Mouse (Mus musculus): ENCODE results near the gene Npepps. TPM values are rescaled to one million over a fixed set of nuclear protein-coding genes. Genes with fewer than 3 reads are reported as not detected.

The Npepps gene
- polyA plus RNA-seq, 1 experiment from 2014 or later = 86.5 TPM

DNA sequence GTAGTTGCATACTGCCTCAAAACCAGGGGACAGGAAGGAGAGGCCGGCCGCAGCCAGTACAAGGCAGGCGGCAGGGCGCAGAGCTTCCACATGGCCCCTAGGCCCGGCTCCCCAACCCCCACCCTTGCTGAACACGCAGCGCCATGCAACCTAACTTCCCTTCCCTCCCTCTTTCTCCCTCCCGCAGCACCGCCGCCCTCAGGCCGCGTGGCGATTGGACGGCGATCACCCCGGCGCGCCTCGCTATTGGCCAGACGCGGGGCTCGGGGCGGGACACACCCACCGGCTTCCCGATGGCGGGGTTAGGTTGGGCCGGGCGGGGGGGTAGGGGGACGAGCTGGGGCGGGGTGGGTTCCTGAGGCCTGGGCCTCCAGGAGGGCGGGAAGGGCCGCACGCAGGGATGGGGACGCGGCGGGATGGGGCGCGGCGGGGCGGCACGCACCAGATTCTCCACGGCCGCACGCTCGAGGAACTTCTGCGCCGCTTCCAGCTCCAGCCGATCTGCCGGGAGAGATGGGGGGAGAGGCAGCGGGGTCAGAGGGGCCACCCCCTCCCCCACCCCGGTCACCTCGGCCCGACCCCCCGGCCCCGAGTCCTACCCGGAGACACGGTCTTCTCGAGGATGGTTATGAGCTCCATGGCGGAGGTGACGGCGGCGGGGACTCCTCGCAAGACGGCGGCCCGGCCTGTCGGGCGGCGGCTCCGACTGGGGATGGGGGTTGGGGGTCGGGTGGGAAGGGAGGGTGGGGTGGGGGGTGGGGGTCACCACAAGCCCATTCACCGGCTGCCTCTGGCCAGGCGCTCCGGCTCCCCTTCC, 93.3 kb downstream of the Npepps start:
- Histone ChIP-seq H3K4me3 (ENCODE audit: low read length) (peak overlapping the region; percentile 84), H3K4me1 (replicated peaks; ENCODE audit: control insufficient read depth, insufficient read depth, low read length) (peaks cover 20% of the 10 kb centered on the region), H3K9me3 (ENCODE audit: control insufficient read depth, low read length) (no peaks in the 10 kb centered on the region), H3K9ac (ENCODE audit: low read length) (peak overlapping the region; percentile 92), H3K36me3 (ENCODE audit: control insufficient read depth, insufficient read depth, low read length) (peaks cover 28% of the 10 kb centered on the region), H3K27ac (ENCODE audit: low read length) (peak overlapping the region; percentile 86), H3K4me2 (ENCODE audit: low read depth, low read length) (peak overlapping the region; percentile 93), H3K27me3 (ENCODE audit: control insufficient read depth, insufficient read depth, low read depth, low read length) (no peaks in the 10 kb centered on the region)
- peak; percentile 79 for ATAC-seq (ENCODE audit: low read depth)
- WGBS = under 1% methylated on average over 44 of the region's 74 CpGs

DNA sequence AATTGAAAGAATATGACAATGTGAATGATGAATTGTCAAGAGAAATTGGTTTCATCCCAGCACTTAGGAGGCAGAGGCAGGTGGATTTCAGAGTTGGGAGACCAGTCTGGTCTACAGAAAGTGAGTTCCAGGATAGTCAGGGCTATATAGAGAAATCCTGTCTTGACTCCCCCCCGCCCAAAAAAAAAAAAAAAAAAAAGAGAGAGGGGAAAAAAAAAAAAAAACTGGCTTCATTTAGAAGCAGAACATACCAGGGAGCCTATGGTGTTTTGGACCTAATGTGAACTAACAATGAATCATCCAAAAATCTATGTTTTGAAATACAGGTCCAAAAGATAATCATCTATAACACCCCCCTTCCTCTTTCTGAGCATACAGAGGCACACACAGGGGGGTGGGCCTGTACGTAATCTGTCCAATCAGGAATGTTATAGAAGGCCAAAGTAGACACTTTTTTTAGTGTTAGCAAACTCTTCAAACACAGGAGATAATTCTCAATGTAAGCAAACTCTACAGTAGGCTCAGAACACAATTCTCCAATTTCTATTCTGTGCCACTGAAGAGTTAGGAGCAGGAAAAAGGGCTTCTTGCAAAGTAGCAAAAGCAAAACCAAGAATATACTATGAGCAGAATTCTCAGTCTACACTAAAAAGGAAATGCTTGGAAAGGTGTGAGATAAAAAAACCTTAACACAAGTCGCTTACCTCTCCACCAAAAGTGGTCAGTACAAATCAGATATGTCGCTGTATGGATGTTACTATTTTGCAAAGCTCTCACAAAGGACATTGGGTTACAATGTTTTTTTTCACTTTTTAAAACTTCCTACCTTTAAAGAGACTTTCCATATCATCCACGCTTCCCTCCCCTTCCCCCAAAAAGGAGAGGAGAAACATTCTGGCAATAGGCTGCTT, 94.5 kb downstream of the Npepps start:
- Histone ChIP-seq H3K27ac (ENCODE audit: low read length) (no peak overlapping the region), H3K4me1 (replicated peaks; ENCODE audit: control insufficient read depth, insufficient read depth, low read length) (peaks cover 20% of the 10 kb centered on the region)

DNA sequence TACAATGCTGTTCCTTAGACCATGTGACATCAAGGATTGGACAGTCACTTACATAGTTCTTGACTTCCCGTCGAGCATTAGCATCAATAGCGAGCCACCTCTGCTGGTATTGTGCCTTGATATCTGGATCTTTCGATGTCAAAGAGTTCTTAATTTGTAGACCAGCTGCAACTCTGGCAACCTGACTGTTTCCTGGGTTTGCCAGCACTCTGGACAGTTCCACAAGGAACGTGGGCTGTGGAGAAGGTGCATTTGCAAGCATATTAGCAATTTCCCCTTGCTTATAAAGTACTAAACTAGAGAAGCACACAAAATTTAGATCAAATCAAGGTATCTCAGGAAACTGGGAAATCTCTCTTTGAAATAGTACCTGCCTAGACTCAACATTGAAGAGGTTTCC, 95.6 kb downstream of the Npepps start:
- Histone ChIP-seq H3K9ac (ENCODE audit: low read length) (no peak overlapping the region), H3K4me2 (ENCODE audit: low read depth, low read length) (no peak overlapping the region), H3K27me3 (ENCODE audit: control insufficient read depth, insufficient read depth, low read depth, low read length) (no peaks in the 10 kb centered on the region), H3K9me3 (ENCODE audit: control insufficient read depth, low read length) (no peaks in the 10 kb centered on the region), H3K4me3 (ENCODE audit: low read length) (no peak overlapping the region), H3K4me1 (replicated peaks; ENCODE audit: control insufficient read depth, insufficient read depth, low read length) (peaks cover 20% of the 10 kb centered on the region), H3K36me3 (ENCODE audit: control insufficient read depth, insufficient read depth, low read length) (peaks cover 47% of the 10 kb centered on the region), H3K27ac (ENCODE audit: low read length) (no peak overlapping the region)
- WGBS = 64% methylated on average over 5 of the region's 5 CpGs
- no peak for ATAC-seq (ENCODE audit: low read depth)

More for the DNA sequence above, 94.5 kb downstream of the Npepps start:
- no peaks in the 10 kb centered on the region for H3K9me3 ChIP-seq (ENCODE audit: control insufficient read depth, low read length)
- no peaks in the 10 kb centered on the region for H3K27me3 ChIP-seq (ENCODE audit: control insufficient read depth, insufficient read depth, low read depth, low read length)
- peaks cover 37% of the 10 kb centered on the region for H3K36me3 ChIP-seq (ENCODE audit: control insufficient read depth, insufficient read depth, low read length)
- peak overlapping the region; percentile 93 for H3K4me2 ChIP-seq (ENCODE audit: low read depth, low read length)
- peak overlapping the region; percentile 84 for H3K4me3 ChIP-seq (ENCODE audit: low read length)
- ATAC-seq (ENCODE audit: low read depth) = no peak
- 36% methylated on average over 5 of the region's 5 CpGs for WGBS
- H3K9ac ChIP-seq (ENCODE audit: low read length) = peak overlapping the region; percentile 72

DNA sequence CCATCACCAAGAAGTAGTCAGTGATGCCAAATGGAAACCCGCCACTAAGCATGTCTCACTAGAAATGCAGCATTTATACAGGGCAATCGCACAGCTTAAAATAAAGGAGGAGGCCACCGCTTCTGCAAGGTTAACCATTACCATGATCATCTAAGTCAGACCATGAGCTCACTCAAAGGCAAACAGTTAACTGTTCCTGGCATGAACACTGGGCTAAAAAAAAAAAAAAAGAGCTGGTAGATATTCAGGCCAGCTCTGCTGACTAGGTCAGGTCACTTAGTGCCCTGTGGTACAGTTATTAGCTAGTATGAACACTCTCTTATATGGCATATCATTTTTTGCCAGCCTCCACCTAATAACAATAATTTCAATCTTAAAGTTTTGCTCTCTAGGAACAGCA, 98.0 kb downstream of the Npepps start:
- peaks cover 66% of the 10 kb centered on the region for H3K36me3 ChIP-seq (ENCODE audit: control insufficient read depth, insufficient read depth, low read length)
- no peak for ATAC-seq (ENCODE audit: low read depth)
- no peak overlapping the region for H3K27ac ChIP-seq (ENCODE audit: low read length)
- no peaks in the 10 kb centered on the region for H3K27me3 ChIP-seq (ENCODE audit: control insufficient read depth, insufficient read depth, low read depth, low read length)
- 87% methylated on average over 3 of the region's 3 CpGs for WGBS
- H3K4me1 ChIP-seq (replicated peaks; ENCODE audit: control insufficient read depth, insufficient read depth, low read length) = peaks cover 11% of the 10 kb centered on the region
- no peak overlapping the region for H3K9ac ChIP-seq (ENCODE audit: low read length)
- no peak overlapping the region for H3K4me2 ChIP-seq (ENCODE audit: low read depth, low read length)
- no peak overlapping the region for H3K4me3 ChIP-seq (ENCODE audit: low read length)
- H3K9me3 ChIP-seq (ENCODE audit: control insufficient read depth, low read length) = no peaks in the 10 kb centered on the region

DNA sequence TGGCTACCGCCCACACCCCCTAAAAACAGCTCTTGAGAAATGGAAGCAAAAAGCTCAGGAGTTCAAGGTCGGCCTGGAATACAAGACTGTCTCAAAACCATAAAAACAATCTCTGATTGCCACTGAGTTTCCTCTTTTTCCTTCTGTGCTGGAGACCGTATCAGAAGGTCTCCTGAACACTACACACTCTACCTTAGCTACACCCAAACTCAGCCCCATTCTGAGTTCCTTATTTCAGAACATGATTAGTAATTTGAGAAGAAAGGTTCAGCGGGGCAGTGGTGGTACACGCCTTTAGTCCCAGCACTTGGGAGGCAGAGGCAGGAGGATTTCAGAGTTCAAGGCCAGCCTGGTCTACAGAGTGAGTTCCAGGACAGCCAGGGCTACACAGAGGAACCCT, 99.4 kb downstream of the Npepps start:
- WGBS = 83% methylated on average over 5 of the region's 5 CpGs
- H3K9ac ChIP-seq (ENCODE audit: low read length) = no peak overlapping the region
- ATAC-seq (ENCODE audit: low read depth) = no peak
- H3K27ac ChIP-seq (ENCODE audit: low read length) = no peak overlapping the region
- H3K4me2 ChIP-seq (ENCODE audit: low read depth, low read length) = no peak overlapping the region
- H3K4me1 ChIP-seq (replicated peaks; ENCODE audit: control insufficient read depth, insufficient read depth, low read length) = peaks cover 4% of the 10 kb centered on the region
- no peaks in the 10 kb centered on the region for H3K27me3 ChIP-seq (ENCODE audit: control insufficient read depth, insufficient read depth, low read depth, low read length)
- no peaks in the 10 kb centered on the region for H3K9me3 ChIP-seq (ENCODE audit: control insufficient read depth, low read length)
- peaks cover 73% of the 10 kb centered on the region for H3K36me3 ChIP-seq (ENCODE audit: control insufficient read depth, insufficient read depth, low read length)
- H3K4me3 ChIP-seq (ENCODE audit: low read length) = no peak overlapping the region

DNA sequence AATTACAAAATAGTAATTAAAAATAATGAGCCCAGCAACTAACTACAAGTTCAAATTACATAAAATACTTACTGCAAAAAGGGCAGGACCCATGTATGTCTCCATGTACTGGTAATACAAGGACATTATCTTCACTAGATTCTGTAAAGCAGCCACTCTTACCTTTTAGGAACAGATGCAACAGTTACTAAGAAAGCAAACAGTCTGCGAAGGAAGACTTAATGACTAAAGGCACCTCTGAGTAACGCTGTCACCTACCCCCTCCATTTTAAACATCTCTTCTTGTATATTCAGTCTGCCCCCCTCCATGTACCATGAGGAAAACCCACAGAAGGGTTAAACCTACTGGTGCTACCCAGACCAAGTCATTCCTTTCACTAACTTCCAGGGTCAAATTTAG, 102.2 kb downstream of the Npepps start:
- Histone ChIP-seq H3K4me1 (replicated peaks; ENCODE audit: control insufficient read depth, insufficient read depth, low read length) (no peaks in the 10 kb centered on the region), H3K4me3 (ENCODE audit: low read length) (no peak overlapping the region), H3K36me3 (ENCODE audit: control insufficient read depth, insufficient read depth, low read length) (peaks cover 67% of the 10 kb centered on the region), H3K27me3 (ENCODE audit: control insufficient read depth, insufficient read depth, low read depth, low read length) (no peaks in the 10 kb centered on the region), H3K9me3 (ENCODE audit: control insufficient read depth, low read length) (no peaks in the 10 kb centered on the region), H3K4me2 (ENCODE audit: low read depth, low read length) (no peak overlapping the region), H3K27ac (ENCODE audit: low read length) (no peak overlapping the region), H3K9ac (ENCODE audit: low read length) (no peak overlapping the region)
- 93% methylated on average over 2 of the region's 2 CpGs for WGBS
- no peak for ATAC-seq (ENCODE audit: low read depth)

DNA sequence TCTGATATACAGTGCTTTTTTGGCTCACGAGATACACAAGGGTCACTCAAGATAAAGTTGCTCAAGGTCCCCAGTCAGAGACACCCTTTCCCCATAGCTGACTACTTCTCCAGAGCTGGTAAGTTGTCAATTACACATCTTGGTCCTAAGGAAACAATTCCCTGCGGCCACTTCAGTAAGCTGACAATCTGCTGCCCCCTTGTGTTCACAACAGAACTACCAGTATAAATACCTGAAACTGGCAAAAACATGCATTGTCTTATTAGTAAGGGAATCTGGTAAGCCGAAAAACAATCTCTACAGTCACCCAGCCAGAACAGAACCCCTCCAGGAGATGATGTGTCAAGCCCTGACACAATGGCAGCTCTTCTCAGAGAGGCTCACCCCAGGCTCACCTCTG, 103.6 kb downstream of the Npepps start:
- no peaks in the 10 kb centered on the region for H3K9me3 ChIP-seq (ENCODE audit: control insufficient read depth, low read length)
- no peak overlapping the region for H3K27ac ChIP-seq (ENCODE audit: low read length)
- H3K4me2 ChIP-seq (ENCODE audit: low read depth, low read length) = no peak overlapping the region
- H3K36me3 ChIP-seq (ENCODE audit: control insufficient read depth, insufficient read depth, low read length) = peaks cover 66% of the 10 kb centered on the region
- H3K9ac ChIP-seq (ENCODE audit: low read length) = no peak overlapping the region
- ATAC-seq (ENCODE audit: low read depth) = no peak
- H3K4me3 ChIP-seq (ENCODE audit: low read length) = no peak overlapping the region
- 46% methylated on average over 3 of the region's 3 CpGs for WGBS
- H3K4me1 ChIP-seq (replicated peaks; ENCODE audit: control insufficient read depth, insufficient read depth, low read length) = no peaks in the 10 kb centered on the region
- H3K27me3 ChIP-seq (ENCODE audit: control insufficient read depth, insufficient read depth, low read depth, low read length) = no peaks in the 10 kb centered on the region

DNA sequence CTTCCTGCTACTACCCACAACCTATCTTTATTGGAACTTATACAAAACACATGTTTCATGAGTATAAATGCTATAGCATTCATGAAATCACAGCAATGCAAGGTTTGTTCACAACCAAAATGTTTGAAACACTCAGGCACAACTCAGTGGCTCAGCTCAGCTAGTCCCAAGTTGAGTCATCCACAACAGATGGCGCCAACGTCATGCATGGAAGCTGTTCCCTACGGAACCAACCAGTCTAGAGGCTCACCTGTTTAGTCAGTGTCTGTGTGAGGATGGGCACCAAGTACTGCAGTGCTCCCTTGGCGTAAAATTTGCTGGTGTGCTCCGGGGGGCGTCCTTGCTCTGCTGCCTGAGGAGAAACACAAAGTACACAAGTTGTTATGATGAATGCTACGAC, 104.9 kb downstream of the Npepps start:
- Histone ChIP-seq H3K9me3 (ENCODE audit: control insufficient read depth, low read length) (no peaks in the 10 kb centered on the region), H3K4me1 (replicated peaks; ENCODE audit: control insufficient read depth, insufficient read depth, low read length) (no peaks in the 10 kb centered on the region), H3K9ac (ENCODE audit: low read length) (no peak overlapping the region), H3K27ac (ENCODE audit: low read length) (no peak overlapping the region), H3K27me3 (ENCODE audit: control insufficient read depth, insufficient read depth, low read depth, low read length) (no peaks in the 10 kb centered on the region), H3K36me3 (ENCODE audit: control insufficient read depth, insufficient read depth, low read length) (peaks cover 69% of the 10 kb centered on the region), H3K4me2 (ENCODE audit: low read depth, low read length) (no peak overlapping the region), H3K4me3 (ENCODE audit: low read length) (no peak overlapping the region)
- ATAC-seq (ENCODE audit: low read depth) = no peak
- WGBS = 90% methylated on average over 7 of the region's 7 CpGs

DNA sequence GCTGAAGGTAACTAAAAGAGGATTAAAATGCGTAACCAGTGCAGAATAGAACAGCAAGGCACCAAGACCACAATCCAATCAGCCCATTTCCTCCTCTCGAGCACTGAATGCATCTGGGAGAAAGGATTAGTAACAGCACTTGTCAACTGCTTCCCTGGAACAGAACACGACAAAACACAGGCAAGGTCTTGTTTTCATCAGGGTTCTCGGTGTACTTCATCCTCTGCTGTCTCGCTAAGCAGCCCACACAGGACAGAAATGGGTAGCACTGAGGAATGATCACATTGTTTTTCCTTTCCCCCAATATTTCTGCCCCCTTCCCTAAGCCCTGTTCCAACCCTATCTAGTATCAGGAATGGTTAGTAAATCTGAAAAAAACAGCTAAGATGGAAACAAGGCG, 120.1 kb downstream of the Npepps start:
- ATAC-seq (ENCODE audit: low read depth) = no peak
- Histone ChIP-seq H3K27me3 (ENCODE audit: control insufficient read depth, insufficient read depth, low read depth, low read length) (no peaks in the 10 kb centered on the region), H3K27ac (ENCODE audit: low read length) (no peak overlapping the region), H3K9ac (ENCODE audit: low read length) (no peak overlapping the region), H3K36me3 (ENCODE audit: control insufficient read depth, insufficient read depth, low read length) (peaks cover 65% of the 10 kb centered on the region), H3K4me2 (ENCODE audit: low read depth, low read length) (no peak overlapping the region), H3K9me3 (ENCODE audit: control insufficient read depth, low read length) (no peaks in the 10 kb centered on the region), H3K4me1 (replicated peaks; ENCODE audit: control insufficient read depth, insufficient read depth, low read length) (no peaks in the 10 kb centered on the region), H3K4me3 (ENCODE audit: low read length) (no peak overlapping the region)
- WGBS = 86% methylated on average over 6 of the region's 6 CpGs
